Mouse (Mus musculus) stomach, embryonic 14.5 days (tissue): ENCODE data around the gene Cetn4. TPM values are rescaled to one million over a fixed set of nuclear protein-coding genes. Genes with fewer than 3 reads are reported as not detected.

Source experiments
- ATAC-seq: fragments of 200-750 bp; cut with Nextera tagmentation; 2 replicates; pipeline ENCODE4 v1.8.0; 2017; ENCODE audit warnings: low read depth, moderate TSS enrichment; ENCODE audit not compliant: insufficient number of reproducible peaks, insufficient read depth, low FRiP score
- H3K27ac ChIP-seq: fragments of 300-500 bp; sonication (generic); 2 replicates; pipeline ENCODE4 v1.5.1; 2014; ENCODE audit warnings: mild to moderate bottlenecking, low read length, moderate library complexity, mixed read lengths
- H3K27me3 ChIP-seq: fragments of 300-500 bp; sonication (generic); 2 replicates; pipeline ENCODE4 v1.6.1; 2014; ENCODE audit warnings: low read length, control low read depth, mixed read lengths; ENCODE audit not compliant: control insufficient read depth, insufficient read depth
- H3K36me3 ChIP-seq: fragments of 300-500 bp; sonication (generic); 2 replicates; pipeline ENCODE4 v1.6.1; 2014; ENCODE audit warnings: mild to moderate bottlenecking, control low read depth, low read length, moderate library complexity, mixed read lengths; ENCODE audit not compliant: control insufficient read depth, insufficient read depth
- H3K4me1 ChIP-seq: fragments of 300-500 bp; sonication (generic); 2 replicates; pipeline ENCODE4 v1.6.1; 2014; ENCODE audit warnings: low read length, control low read depth, mixed read lengths; ENCODE audit not compliant: control insufficient read depth, insufficient read depth
- H3K4me2 ChIP-seq: fragments of 300-500 bp; sonication (generic); replicated peaks from 2 replicates; pipeline ENCODE4 v1.6.1; 2014; ENCODE audit warnings: low read depth, low read length, control low read depth
- H3K4me3 ChIP-seq: fragments of 300-500 bp; sonication (generic); 2 replicates; pipeline ENCODE4 v1.5.1; 2014; ENCODE audit warnings: low read depth, low read length, control low read depth
- H3K9ac ChIP-seq: fragments of 300-500 bp; sonication (generic); replicated peaks from 2 replicates; pipeline ENCODE4 v1.6.1; 2014; ENCODE audit warnings: low read depth, mild to moderate bottlenecking, control low read depth, low read length, moderate library complexity, mixed read lengths
- H3K9me3 ChIP-seq: fragments of 300-500 bp; sonication (generic); 2 replicates; pipeline ENCODE4 v1.6.1; 2016; ENCODE audit warnings: low read depth, low read length, control low read depth; ENCODE audit not compliant: control insufficient read depth
- WGBS: fragments of 180-500 bp; shearing (Covaris S2); extraction: QIAGEN DNeasy Blood & Tissue Kit; methylation state at CpG from one replicate; pipeline ENCODE4 v1.1.7; 2014; 5-methylcytosine and 5-hydroxymethylcytosine counted together
- polyA plus RNA-seq: library from polyadenylated mRNA; unstranded; fragments of >200 nt; fragmentation: Nextera tagmentation; extraction: Ambion mirVana; gene quantifications from 2 replicates; pipeline ENCODE4 v1.2.1, GENCODE M21; 2014

Gene Cetn4
- polyA plus RNA-seq, 1 experiment from 2014 or later = 2.3 TPM

DNA sequence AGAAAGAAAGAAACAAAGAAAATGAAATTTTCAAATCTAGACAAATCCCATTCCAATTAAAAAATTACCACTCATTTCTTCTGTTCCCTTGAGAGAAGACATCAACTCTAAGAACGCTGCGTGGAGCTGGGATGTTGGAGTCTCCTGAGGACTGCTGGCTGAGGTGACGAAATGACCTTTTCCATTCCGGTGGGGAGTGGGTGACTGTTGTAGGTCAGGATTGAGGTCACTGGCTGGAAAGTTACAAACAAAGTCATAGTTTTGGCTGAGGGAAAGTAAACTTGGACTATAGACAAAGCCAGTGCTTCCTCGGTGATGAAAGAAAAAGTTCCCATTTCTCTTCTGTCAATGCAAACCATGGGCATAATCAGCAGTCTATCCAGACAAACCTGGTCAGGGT, 30.3 kb upstream of the Cetn4 start:
- Histone ChIP-seq H3K9ac (no peak overlapping the region), H3K27ac (no peak overlapping the region), H3K36me3 (no peaks in the 10 kb centered on the region), H3K4me3 (no peak overlapping the region), H3K4me2 (no peak overlapping the region), H3K9me3 (no peaks in the 10 kb centered on the region), H3K27me3 (no peaks in the 10 kb centered on the region), H3K4me1 (peaks cover 3% of the 10 kb centered on the region; the same call in 1 of the 2 replicates)
- WGBS = 44% methylated on average over 5 of the region's 5 CpGs
- ATAC-seq = no peak

DNA sequence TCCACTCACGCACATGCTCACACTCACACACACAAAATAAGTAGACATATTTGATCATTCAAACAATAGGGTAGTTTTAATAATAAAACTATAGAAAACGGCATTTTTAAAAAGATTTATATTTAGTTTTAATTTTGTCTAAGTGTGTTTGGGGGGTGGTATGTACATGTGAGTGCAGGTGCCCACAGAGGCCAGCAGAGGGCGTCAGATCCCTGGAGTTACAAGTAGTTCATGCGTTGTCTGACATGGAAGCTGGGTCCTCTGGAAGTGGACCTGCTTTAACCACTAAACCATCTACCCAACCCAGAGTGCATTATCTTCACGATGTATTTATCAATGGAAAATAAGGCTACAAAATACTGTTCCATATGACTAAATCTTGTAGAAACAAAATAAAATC, 28.6 kb upstream of the Cetn4 start:
- no peak overlapping the region for H3K4me2 ChIP-seq
- no peak overlapping the region for H3K27ac ChIP-seq
- H3K9ac ChIP-seq = no peak overlapping the region
- no peaks in the 10 kb centered on the region for H3K9me3 ChIP-seq
- H3K36me3 ChIP-seq = no peaks in the 10 kb centered on the region
- no peak overlapping the region for H3K4me3 ChIP-seq
- no peak for ATAC-seq
- WGBS = 62% methylated on average over 5 of the region's 5 CpGs
- no peaks in the 10 kb centered on the region for H3K4me1 ChIP-seq
- H3K27me3 ChIP-seq = no peaks in the 10 kb centered on the region

DNA sequence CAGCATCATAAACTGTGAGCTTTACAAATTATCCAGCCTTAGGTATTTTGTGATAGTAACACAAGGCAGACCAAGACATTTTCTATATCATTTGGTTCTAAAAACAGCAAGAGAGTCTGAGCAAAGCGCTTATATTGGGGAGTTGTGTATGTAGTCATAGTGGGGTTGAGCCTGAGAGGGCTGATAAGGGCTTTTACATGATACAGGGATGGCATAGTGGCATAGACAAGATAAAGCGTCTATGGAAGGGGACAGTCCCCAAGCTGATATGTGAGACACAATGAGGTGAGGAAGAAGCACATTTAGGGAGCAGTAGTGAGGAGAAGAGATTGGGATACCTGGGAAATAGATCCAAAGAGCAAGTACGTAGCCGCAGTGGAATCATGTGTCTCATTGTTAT, 21.5 kb upstream of the Cetn4 start:
- 89% methylated on average over 4 of the region's 4 CpGs for WGBS

DNA sequence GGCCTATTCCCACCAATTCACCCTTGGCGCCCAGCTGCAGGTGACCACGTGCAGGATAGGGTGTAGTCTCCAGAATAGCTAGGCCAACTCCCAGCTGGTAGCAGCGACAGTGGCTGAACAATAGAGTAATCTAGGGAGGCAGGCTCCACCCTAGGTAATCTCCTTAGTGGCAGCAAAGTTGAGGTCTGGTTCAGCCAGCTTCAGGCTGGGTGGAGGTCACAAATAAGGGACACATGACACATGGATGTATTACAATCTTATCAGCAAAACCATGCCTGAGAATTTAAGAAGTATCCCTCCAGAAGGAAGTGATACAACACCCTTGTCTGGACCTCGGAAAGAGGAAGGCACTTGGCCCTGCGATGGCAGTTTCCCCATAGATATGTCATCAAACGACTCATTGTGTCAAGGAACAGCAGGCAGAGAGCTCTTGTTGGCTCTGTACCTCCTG, 19.5 kb upstream of the Cetn4 start:
- H3K4me1 ChIP-seq = no peaks in the 10 kb centered on the region
- no peaks in the 10 kb centered on the region for H3K27me3 ChIP-seq
- H3K36me3 ChIP-seq = no peaks in the 10 kb centered on the region
- 68% methylated on average over 6 of the region's 6 CpGs for WGBS
- no peak for ATAC-seq
- no peaks in the 10 kb centered on the region for H3K9me3 ChIP-seq
- H3K4me2 ChIP-seq = no peak overlapping the region
- no peak overlapping the region for H3K9ac ChIP-seq
- H3K4me3 ChIP-seq = no peak overlapping the region
- H3K27ac ChIP-seq = no peak overlapping the region

More for the DNA sequence above, 21.5 kb upstream of the Cetn4 start:
- ATAC-seq = no peak
- H3K36me3 ChIP-seq = no peaks in the 10 kb centered on the region
- no peaks in the 10 kb centered on the region for H3K27me3 ChIP-seq
- no peak overlapping the region for H3K4me3 ChIP-seq
- no peaks in the 10 kb centered on the region for H3K9me3 ChIP-seq
- H3K9ac ChIP-seq = no peak overlapping the region
- H3K4me2 ChIP-seq = no peak overlapping the region
- no peaks in the 10 kb centered on the region for H3K4me1 ChIP-seq
- H3K27ac ChIP-seq = no peak overlapping the region

DNA sequence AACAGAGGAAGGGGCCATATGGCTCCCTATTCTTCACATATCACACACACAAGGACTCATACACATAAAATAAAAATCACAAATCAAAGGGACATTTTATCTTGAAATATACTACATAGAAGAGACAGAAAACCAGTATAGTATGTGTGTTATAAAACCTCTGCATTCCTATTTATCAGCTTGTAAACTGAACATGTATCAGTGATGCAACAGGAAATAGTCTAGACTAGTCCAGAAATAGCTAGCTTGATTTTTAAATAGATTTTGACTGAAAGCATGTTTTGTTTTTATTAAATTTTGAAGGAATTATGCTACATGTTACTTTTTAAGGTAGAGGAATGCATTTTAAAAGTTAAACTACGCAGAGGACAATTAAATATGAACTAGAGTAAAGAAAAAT, 17.5 kb upstream of the Cetn4 start:
- H3K4me2 ChIP-seq = no peak overlapping the region
- 77% methylated on average over 1 of the region's 1 CpGs for WGBS
- H3K36me3 ChIP-seq = no peaks in the 10 kb centered on the region
- no peak overlapping the region for H3K9ac ChIP-seq
- no peaks in the 10 kb centered on the region for H3K9me3 ChIP-seq
- no peak for ATAC-seq
- H3K27me3 ChIP-seq = no peaks in the 10 kb centered on the region
- H3K4me3 ChIP-seq = no peak overlapping the region
- H3K27ac ChIP-seq = no peak overlapping the region
- H3K4me1 ChIP-seq = no peaks in the 10 kb centered on the region

DNA sequence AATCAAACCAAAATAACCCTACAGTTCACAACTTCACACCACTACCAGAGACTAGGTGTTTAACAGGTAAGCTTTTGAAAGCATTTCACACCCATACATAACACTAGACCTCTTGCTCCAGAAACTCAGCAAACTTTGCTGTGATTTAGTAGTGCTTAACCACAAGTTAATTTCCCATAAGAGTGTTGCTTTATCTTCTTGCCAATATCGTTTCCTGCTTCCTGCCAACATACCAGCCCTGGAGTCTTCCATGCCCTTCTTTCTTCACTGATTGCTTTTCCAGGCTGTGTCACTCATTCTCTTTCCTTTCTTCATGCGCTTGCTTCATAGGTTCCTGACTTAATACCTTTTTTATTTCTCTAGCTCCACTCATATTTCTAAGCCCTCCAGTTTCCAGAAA, 16.0 kb upstream of the Cetn4 start:
- H3K4me3 ChIP-seq = no peak overlapping the region
- H3K9ac ChIP-seq = no peak overlapping the region
- ATAC-seq = no peak
- no peak overlapping the region for H3K27ac ChIP-seq
- no peaks in the 10 kb centered on the region for H3K27me3 ChIP-seq
- no peaks in the 10 kb centered on the region for H3K36me3 ChIP-seq
- no peak overlapping the region for H3K4me2 ChIP-seq
- H3K9me3 ChIP-seq = no peaks in the 10 kb centered on the region
- no peaks in the 10 kb centered on the region for H3K4me1 ChIP-seq
- 80% methylated on average over 2 of the region's 2 CpGs for WGBS

DNA sequence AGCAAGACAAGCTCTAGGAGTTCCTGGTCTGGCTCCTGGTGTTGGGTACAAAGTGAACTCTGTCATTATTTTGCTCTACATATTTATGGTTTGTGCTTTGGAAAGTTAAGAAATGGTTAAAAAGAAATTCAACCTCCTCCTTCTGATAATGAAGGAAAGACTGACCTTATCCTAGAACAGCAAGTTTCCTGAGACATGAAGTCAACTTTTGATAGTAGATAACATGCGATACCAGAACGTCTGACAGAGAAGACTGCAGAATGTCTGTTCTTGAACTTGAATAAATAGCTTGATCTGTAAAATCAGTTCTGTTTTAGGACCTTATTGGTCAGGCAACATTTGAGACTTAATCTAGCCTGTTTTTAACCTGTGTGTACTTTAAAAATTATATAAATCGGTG, 14.1 kb upstream of the Cetn4 start:
- no peaks in the 10 kb centered on the region for H3K9me3 ChIP-seq
- no peaks in the 10 kb centered on the region for H3K36me3 ChIP-seq
- no peak for ATAC-seq
- H3K9ac ChIP-seq = no peak overlapping the region
- H3K27me3 ChIP-seq = no peaks in the 10 kb centered on the region
- H3K4me3 ChIP-seq = no peak overlapping the region
- H3K4me1 ChIP-seq = no peaks in the 10 kb centered on the region
- H3K27ac ChIP-seq = no peak overlapping the region
- WGBS = 87% methylated on average over 3 of the region's 3 CpGs
- H3K4me2 ChIP-seq = no peak overlapping the region

DNA sequence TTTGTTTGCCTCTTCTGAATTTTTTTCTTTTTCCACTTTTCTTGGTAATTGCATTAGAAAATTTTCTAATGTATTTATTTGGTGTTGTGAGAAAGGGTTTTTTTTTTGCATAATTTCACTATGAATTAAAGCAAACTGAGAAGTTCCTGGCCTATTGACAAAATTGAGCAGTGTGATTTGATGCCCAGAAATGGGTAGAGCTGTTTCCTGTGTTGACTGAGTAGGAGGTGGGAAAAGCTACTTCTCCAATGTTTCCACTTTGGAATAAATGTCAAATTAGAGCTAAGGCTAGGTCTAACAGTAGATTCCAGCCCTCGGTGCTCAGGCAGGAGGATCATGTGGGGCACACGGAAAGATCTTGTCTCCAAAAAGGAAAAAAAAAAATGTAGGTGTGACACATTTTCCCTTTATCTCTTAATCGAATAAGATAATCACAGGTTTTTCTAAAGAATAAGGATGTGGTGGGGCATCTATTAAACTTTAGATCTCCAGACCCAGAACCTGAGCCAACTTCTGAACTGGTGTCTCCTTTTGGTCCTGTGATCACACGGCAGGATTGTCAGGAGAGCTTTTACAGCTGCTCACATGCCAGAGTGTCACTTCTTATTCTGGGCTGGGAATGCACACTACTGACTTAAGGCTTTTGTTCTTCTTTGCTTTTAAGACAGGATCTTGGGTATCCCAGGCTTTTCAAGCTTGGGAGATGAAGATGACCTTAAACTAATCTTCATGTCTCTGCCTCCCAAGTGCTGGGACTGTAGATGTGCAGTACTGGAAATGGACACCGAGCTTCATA, 13.0 kb upstream of the Cetn4 start:
- ATAC-seq = no peak
- Histone ChIP-seq H3K36me3 (no peaks in the 10 kb centered on the region), H3K27me3 (no peaks in the 10 kb centered on the region), H3K9me3 (no peaks in the 10 kb centered on the region), H3K4me3 (no peak overlapping the region), H3K9ac (no peak overlapping the region), H3K27ac (no peak overlapping the region), H3K4me1 (no peaks in the 10 kb centered on the region), H3K4me2 (no peak overlapping the region)
- WGBS = 67% methylated on average over 5 of the region's 5 CpGs

DNA sequence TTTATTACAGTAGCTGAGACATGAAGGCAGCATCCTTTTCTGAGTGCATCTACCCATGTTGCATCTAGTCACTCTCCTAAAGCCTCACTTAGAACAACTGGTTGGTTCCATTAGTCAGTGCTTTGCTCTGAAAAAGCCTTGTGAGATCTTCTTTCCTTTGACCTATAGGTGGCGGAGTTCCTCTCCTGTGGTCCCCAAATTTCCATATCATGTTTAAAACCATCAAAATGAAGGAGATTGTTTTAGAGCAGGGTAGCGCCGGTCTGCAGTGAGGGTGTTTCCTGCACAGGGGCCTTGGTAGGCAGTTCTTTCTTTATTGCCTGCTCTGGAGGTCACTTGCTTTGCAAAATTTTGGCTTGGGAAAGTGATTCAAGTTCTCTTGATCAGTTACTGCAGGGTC, 11.8 kb upstream of the Cetn4 start:
- Histone ChIP-seq H3K4me1 (no peaks in the 10 kb centered on the region), H3K36me3 (peaks cover 6% of the 10 kb centered on the region; the same call in 1 of the 2 replicates), H3K9ac (no peak overlapping the region), H3K4me3 (no peak overlapping the region), H3K4me2 (no peak overlapping the region), H3K27ac (no peak overlapping the region), H3K27me3 (no peaks in the 10 kb centered on the region), H3K9me3 (no peaks in the 10 kb centered on the region)
- WGBS = 43% methylated on average over 3 of the region's 3 CpGs
- ATAC-seq = no peak
